Mouse (Mus musculus) G1E (cell line): Measurements from ENCODE around the gene Tbc1d8b.
A peak's percentile ranks its signal among the peaks of the same experiment; 100 is the strongest.

Experiments used
- CTCF ChIP-seq: IDR thresholded peaks from 2 replicates; pipeline ENCODE4 v1.5.1; 2012; ENCODE audit warnings: low read depth, low read length, inconsistent platforms, mixed read lengths
- GATA1 ChIP-seq: IDR thresholded peaks from 2 replicates; pipeline ENCODE4 v1.6.1; 2012; ENCODE audit warnings: borderline replicate concordance, low read length, inconsistent platforms, mixed read lengths
- TAL1 ChIP-seq: conservative IDR thresholded peaks from 2 replicates; pipeline ENCODE4 v1.6.1; 2012; ENCODE audit warnings: low read depth, low read length, inconsistent platforms, mixed read lengths

DNA sequence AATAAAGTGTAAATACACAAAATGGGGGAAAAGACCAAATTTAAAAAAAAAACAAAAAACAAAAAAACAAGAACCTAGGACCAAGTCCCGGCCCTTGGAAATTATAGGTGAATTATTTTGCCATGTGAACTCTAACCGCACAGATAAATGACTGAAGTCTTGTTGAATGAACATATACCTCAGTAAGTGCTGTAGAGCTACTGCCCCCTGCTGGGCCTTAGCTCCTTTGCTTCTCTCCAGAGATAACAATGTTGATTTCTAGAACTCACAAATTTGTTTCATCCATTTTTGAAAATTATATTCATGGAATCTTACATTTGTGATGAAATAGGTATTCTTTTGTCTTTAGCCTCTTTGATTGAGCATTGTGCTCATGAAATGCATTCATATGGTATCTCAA lies 77.8 kb downstream of the Tbc1d8b start:
- 0 out of 2 replicates have a peak, but pooled peaks have one; percentile 12 for TF ChIP-seq CTCF
- TF ChIP-seq GATA1: no peak
- TF ChIP-seq TAL1: no peak
